Mouse (Mus musculus): ENCODE measurements around the gene Rplp0.

The Rplp0 gene

DNA sequence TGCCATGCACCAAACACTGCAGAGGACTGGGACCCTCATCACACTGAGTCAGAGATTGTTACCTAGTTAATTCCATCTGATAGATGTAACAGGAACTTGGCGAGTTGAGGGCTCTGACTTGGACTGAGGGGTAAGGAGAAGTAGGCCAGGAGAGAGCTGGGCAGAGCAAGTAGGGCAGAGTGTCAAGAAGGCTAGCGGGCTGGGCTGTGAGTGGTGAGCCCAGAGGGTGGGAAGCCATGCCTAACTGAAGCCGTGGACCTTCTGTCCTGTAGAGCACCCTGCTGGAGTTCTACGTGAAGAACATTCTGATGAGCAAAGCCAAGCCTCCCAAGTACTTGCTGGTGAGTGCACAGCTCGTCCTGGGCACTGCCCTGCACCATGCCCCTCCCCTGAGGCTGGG lies 20.1 kb downstream of the Rplp0 start:
- no peak for DNase-seq (ENCODE audit: extremely low read depth, low read depth, low spot score)

DNA sequence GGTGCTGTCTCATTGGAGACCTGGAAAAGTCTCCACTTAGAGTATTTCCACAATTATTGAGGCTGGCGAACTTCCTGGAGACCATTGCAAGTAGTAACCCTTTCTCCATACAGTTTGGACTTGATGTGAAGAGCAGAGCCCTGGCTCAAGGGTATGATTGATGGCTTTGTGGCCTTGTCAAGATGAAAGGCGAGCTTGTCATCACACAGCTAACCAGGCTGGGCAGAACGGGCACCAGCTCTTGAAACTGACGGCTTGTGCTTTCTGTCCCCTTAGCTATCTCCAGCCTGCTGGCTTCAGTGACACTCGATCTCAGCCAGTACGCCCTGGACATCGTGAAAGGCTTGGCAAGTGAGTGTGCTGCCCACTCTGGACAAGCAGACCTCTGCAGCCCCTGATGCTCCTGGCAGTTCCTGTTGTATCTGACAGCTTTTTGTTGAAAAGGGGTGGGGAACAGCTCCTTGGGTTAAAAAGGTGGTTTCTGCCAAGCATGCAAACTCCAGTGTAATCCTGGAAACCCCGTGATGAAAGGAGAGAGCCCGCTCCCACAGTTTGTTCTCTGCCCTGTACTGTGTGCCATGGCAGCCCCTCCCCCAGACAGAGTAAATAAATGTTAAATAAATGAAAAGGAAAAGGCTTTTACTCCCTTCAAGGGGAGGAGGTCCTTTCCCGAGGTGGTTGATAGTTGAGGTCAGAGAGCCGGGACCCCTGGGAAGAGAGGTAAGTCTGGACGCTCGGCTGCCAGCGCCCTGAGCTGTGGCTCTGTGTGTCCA lies 21.1 kb downstream of the Rplp0 start:
- DNase-seq (ENCODE audit: extremely low read depth, low read depth, low spot score) = no peak

DNA sequence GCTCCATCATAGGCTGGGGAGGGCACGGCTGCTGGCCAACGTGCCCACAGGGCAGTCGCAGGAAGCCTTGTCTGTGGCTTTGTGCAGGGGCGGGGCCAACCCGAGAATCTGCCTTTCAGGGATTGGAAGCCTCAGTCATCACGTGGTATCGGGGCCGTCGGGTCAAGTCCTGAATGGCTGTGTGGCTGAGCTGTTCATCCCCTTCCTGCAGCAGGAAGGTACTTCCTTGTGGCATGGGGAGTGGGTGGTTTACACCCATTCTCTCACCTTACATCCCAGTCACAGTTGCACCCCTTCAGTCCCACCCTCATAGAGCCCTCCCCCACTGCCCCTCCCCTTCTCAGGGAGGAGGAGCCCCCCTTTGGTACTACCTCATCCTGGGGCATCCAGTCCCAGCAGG lies 22.4 kb downstream of the Rplp0 start:
- no peak for DNase-seq (ENCODE audit: extremely low read depth, low read depth, low spot score)

DNA sequence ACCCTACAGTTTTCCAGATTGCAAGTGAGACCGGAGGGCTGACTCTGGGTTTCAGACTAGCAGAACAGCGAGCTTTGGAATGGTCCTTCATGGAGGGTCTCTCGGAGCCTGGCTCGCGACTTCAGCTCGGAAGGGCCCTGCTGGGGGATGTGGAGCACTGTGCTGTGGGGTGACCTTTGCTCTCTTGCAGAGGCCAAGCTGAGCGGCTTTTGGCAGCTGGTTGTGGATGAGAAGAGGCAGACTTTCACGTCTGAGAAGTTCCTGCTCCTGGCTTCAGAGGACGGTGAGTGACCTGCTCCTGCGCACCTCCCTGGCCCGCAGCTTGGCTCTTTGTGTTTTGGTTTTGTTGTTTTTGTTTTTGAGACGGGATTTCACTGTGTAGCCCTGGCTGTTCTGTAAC lies 26.3 kb downstream of the Rplp0 start:
- DNase-seq (ENCODE audit: extremely low read depth, low read depth, low spot score) = no peak

DNA sequence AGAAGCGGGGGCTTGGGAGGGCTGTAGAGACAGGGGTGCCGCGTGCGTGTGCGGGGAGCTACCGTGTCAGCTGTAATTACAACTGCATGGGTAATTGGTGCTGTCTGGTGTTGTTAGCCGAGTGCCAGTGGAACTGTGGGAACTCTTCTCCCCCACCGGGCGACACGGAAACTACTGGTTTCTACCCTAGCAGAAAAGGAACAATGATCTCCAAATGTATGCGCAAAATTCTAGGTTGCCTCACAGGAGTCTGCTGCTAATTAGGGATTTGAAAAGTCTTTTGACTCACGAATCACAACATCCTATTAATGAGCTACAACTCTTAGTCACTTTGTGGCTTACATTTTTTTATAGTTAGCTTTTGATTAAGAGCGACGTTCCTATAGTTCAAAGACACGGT lies 26.9 kb downstream of the Rplp0 start:
- DNase-seq (ENCODE audit: extremely low read depth, low read depth, low spot score) = no peak

DNA sequence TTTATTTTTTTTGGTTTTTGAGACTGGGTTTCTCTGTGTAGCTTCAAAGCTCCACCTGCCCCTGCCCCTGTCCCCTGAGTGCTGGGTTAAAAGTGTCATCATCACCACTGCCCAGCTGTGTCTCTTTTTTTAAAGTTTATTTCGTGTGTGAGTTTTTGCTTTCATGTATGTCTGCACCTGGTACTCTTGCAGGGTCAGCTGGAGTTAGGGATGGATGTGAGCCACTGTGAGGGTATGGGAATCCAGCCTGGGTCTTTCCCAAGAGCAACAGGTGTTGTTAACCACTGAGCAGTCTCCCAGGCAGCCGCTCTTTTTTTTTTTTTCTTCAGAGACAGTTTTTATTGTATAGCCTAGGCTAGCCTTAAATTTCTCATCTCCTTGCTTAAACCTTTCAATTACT lies 27.5 kb downstream of the Rplp0 start:
- no peak for DNase-seq (ENCODE audit: extremely low read depth, low read depth, low spot score)

DNA sequence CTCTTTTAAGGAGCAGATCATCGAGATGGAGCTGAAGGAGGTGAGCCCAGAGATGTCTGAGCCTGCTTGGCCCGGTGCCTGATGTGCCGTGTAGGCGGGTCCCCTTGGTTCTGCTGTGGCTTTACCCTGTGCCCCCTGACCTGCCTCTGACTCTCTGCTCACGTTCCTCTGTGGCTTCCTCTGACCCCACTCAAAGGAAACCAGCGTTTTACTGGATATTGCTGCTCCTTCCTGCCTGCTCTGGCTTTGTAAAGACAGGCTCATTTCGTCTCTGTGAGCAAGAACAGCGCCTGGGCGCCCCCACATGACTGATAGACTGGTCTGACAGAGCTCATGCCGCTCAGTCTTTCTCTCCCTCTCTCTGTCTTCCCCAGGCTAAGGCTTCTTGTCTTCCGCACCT lies 31.8 kb downstream of the Rplp0 start:
- no peak for DNase-seq (ENCODE audit: extremely low read depth, low read depth, low spot score)

DNA sequence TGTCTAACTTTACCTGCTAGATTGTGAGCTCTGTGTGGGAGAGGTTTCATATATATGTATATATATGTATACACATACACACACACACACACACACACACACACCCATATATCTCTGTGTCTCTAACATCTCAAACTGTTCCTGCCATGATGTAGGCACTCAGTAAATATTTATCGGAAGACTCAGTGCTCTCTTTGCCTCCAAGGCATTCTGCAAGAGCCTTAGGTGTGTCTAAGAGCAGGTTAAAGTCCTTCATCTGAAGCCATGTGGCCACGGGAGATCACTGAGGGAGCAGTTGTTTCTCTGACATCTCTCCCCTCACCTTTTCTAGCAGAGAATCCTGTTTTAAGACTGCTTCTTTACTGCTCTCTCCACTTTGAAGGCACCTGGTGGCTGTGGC lies 32.2 kb downstream of the Rplp0 start:
- no peak for DNase-seq (ENCODE audit: extremely low read depth, low read depth, low spot score)

DNA sequence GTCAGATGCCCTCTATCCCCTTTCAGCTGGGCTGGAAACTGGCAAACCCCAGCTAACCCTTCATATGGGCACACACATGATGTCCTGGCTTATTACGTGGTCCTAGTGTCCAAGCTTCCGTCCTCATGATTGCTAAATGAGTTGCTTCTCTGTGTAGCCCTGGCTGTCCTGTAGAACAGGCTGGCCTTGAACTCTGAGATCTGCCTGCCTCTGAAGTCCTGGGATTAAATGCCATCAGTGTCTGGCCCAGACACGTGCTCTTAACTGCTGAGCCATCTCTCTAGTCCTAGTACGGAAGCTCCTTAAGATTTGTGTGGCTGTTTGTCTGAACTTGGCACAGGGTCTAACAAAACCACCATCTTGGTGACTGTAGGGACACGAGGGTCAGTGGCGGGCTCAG lies 44.3 kb downstream of the Rplp0 start:
- DNase-seq (ENCODE audit: extremely low read depth, low read depth, low spot score) = no peak

DNA sequence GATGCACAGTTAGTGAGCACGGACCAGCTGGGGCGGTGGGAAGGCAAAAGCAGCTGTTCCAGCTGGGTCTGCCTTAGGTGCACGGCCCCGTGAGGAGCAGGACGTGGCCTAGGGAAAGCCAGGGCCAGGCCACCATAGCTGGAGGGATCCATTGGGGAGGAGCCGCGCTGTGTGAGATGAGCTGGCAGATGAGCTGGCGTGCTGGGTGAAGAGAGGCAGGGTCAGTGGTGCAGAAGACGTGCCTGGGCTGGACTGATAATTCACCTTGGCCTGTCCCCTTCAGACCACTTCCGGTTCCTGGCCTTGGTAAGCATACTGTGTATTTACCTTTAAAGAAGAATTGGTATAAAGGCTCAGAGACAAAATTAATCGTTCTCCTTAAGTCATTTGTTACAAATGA lies 52.3 kb downstream of the Rplp0 start:
- no peak for DNase-seq (ENCODE audit: extremely low read depth, low read depth, low spot score)

Data from fat pad, adult 2 months (tissue).